Mouse (Mus musculus) central nervous system, embryonic 11.5 days (tissue): ENCODE results near the gene Mrpl35. TPM values are rescaled to one million over a fixed set of nuclear protein-coding genes. Genes with fewer than 3 reads are reported as not detected.

Experiments
- polyA plus RNA-seq: library from polyadenylated mRNA; depleted of rRNA; stranded (reverse); fragments of >200 nt; gene quantifications from 2 replicates; pipeline ENCODE4 v1.2.3, GENCODE M21; 2012; rRNA removed

Gene Mrpl35
- polyA plus RNA-seq = 24.4 and 29.3 TPM in 2 replicates

DNA sequence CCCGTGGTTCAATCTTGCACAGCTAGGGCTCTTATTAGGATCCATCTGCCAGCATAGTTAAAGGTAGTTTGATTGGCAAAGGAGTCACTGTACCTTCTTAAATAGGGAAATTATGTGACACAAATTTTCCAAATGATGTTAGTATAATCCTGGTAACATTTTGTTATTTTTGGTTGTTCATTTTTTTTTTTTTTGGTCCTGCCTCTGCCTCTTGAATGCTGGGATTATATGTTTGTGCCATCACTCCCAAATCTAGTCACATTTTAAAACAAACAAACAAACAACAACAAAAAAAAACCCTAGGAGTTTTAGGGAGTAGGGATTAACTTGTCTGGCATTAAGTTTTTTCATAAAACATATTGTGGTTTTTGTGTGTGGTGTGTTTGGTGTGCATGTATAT, at the start of gene Mrpl35:
Gene Mrpl35 (minus strand): TSS at position 101 of the 400 bp plus-strand sequence.

GRCm38 (mm10) chr6:71830690-71831580, 4.2 kb upstream of the Mrpl35 start, which contains the start of gene Immt:
Immt (plus strand) TSS chr6:71831331.

Other genes starting within 250 kb of the Mrpl35 start
- gene Kdm3a, start 194.0 kb downstream of the Mrpl35 start, polyA plus RNA-seq = 82.5 and 83.9 TPM in 2 replicates
- gene Reep1, start 119.4 kb downstream of the Mrpl35 start, polyA plus RNA-seq = 29.1 and 39.4 TPM in 2 replicates
- 98.9 and 109 TPM in 2 replicates for gene Immt, start 4.4 kb upstream of the Mrpl35 start, polyA plus RNA-seq
- gene Ptcd3, start 81.8 kb upstream of the Mrpl35 start, polyA plus RNA-seq = 73.0 and 97.0 TPM in 2 replicates
- 23.8 and 29.2 TPM in 2 replicates for gene Polr1a, start 82.1 kb upstream of the Mrpl35 start, polyA plus RNA-seq